Mouse (Mus musculus) adrenal gland, adult 8-10 months (tissue): Measurements from ENCODE around the gene Ppp2r5b. TPM values are rescaled to one million over a fixed set of nuclear protein-coding genes. Genes with fewer than 3 reads are reported as not detected.

Source experiments
- DNase-seq: peaks from one replicate; pipeline ENCODE4 v3.0.0; 2022
- total RNA-seq, 4 experiments: library from RNA; stranded (reverse); gene quantifications; 2 replicates each; pipeline ENCODE4 v1.2.4; 2022

Ppp2r5b gene
- 100 to 1,000 TPM; 103 to 160 (median 124) TPM for total RNA-seq

- peak; percentile 94 for DNase-seq
These were observed at the start of gene Ppp2r5b for GRCm38 (mm10) chr19:6235084-6236052. Ppp2r5b (minus strand) TSS chr19:6235872.

GRCm38 (mm10) chr19:6285226-6285625 lies 49.6 kb upstream of the Ppp2r5b start:
- DNase-seq = no peak

GRCm38 (mm10) chr19:6284502-6284901 lies 48.8 kb upstream of the Ppp2r5b start:
- DNase-seq = no peak

- no peak for DNase-seq
These were observed 47.3 kb upstream of the Ppp2r5b start for GRCm38 (mm10) chr19:6283001-6283400.

- DNase-seq = no peak
These were observed 45.7 kb upstream of the Ppp2r5b start for GRCm38 (mm10) chr19:6281122-6282020.

GRCm38 (mm10) chr19:6280554-6280953 lies 44.9 kb upstream of the Ppp2r5b start:
- no peak for DNase-seq

GRCm38 (mm10) chr19:6279481-6280144 lies 43.9 kb upstream of the Ppp2r5b start:
- no peak for DNase-seq

GRCm38 (mm10) chr19:6278439-6279073 lies 42.9 kb upstream of the Ppp2r5b start:
- DNase-seq = no peak

- DNase-seq = peak; percentile 82
These were observed 42.2 kb upstream of the Ppp2r5b start for GRCm38 (mm10) chr19:6277661-6278438.

GRCm38 (mm10) chr19:6276426-6277421 lies 41.1 kb upstream of the Ppp2r5b start, which contains the start of gene Ehd1:
Ehd1 (plus strand) TSS chr19:6276725.
- DNase-seq = peak; percentile 98

GRCm38 (mm10) chr19:6275740-6276389 lies 40.2 kb upstream of the Ppp2r5b start:
- DNase-seq = no peak

- no peak for DNase-seq
These were observed 38.4 kb upstream of the Ppp2r5b start for GRCm38 (mm10) chr19:6273998-6274608.

GRCm38 (mm10) chr19:6273592-6273991 lies 37.9 kb upstream of the Ppp2r5b start:
- no peak for DNase-seq

GRCm38 (mm10) chr19:6272738-6273137 lies 37.1 kb upstream of the Ppp2r5b start:
- DNase-seq = no peak

GRCm38 (mm10) chr19:6272053-6272452 lies 36.4 kb upstream of the Ppp2r5b start:
- DNase-seq = no peak

GRCm38 (mm10) chr19:6271206-6271605 lies 35.5 kb upstream of the Ppp2r5b start:
- DNase-seq = no peak

- peak; percentile 61 for DNase-seq
These were observed 35.0 kb upstream of the Ppp2r5b start for GRCm38 (mm10) chr19:6270661-6271060.

- DNase-seq = peak; percentile 79
These were observed 34.3 kb upstream of the Ppp2r5b start for GRCm38 (mm10) chr19:6269798-6270475.
